Mouse (Mus musculus): ENCODE measurements at regions not wholly inside any gene's neighbourhood (a gene's known extent, or its start where the extent isn't known, plus 50 kb on each side); places are given as distances from the start of the nearest gene placed in this dataset.

DNA sequence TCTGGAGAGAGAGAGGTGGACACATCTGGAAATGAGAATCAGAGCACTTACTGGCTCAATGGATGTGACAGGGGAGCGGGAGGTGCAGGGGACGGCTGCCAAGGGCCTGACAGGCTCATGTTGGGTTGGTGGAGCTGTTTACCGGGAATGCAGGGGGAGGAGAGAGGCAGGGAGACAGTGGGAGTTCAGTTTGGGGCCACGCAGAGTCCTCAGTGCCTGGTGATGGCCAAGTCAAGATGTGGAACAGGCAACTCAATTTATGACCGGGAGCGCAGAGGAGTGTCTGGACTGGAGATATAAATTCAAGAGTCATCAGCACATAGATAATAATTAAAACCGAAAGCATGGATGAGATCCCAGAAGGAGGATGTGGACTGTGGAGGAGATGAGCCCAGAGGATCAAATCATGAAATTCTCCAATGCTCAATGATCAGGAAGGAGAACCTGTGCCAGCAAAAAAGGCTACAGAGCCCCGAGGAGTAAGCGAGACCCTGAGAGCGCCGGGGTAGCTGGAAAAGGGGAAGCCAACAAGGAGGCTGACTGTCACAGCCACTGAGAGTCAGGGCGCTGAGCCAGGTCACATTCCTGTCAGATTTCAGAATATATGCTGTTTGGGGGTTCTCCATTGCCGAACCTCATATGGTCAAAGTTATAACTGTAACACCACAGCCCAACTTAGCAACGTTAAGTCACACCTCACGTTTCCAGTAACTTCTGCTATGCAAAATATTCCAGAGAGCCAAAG lies 358.0 kb upstream of the Npvf start:
- peak; percentile 18 for DNase-seq

DNA sequence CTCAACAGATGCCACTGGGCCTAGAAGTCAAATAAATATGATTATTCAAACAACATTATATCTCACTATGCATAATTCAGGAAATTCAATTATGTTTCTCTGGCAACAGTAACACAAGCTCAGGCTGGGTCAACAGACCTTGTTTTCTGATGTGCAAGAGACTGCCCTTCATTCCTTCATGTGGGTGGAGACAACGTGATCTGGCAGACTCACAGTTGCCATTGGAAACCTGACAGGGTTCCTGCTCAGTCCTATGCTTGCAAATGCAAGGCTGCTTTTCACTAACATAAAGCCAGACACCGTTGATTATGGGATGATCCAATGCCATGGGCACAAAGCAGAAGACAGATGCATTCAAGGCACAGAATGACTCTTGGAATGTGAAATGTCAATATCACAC lies 361.5 kb upstream of the Npvf start:
- peak; percentile 31 for DNase-seq

DNA sequence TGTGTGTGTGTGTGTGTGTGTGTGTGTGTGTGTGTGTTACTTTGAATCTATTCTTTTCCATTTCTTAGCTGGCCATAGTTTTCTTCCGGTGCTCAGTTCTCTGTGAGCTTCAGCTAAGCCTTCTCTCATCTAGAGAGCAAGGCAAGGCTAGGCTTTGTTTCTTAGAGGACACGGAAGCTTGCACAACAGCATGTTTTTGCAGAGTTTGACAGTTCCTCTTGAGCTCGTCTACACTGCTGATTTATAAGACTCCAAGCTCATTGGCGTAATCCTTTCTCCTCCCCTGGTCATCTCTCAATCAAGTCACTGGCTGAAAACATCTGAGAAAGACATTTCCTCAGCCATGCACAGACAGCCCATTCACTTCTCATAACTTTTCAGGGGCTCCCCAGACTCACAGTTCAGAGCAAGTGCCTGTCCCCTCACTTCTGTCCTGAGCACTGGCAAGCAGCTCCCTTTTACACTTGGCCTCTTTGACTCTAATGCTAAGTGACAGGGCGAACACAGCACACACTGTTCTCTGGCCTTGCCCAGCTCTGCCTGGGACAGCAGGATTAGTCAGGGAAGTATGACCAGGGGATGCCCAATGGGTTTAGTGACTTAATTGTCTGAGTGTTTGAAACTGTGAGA lies 362.3 kb upstream of the Npvf start:
- peak; percentile 12 for DNase-seq

DNA sequence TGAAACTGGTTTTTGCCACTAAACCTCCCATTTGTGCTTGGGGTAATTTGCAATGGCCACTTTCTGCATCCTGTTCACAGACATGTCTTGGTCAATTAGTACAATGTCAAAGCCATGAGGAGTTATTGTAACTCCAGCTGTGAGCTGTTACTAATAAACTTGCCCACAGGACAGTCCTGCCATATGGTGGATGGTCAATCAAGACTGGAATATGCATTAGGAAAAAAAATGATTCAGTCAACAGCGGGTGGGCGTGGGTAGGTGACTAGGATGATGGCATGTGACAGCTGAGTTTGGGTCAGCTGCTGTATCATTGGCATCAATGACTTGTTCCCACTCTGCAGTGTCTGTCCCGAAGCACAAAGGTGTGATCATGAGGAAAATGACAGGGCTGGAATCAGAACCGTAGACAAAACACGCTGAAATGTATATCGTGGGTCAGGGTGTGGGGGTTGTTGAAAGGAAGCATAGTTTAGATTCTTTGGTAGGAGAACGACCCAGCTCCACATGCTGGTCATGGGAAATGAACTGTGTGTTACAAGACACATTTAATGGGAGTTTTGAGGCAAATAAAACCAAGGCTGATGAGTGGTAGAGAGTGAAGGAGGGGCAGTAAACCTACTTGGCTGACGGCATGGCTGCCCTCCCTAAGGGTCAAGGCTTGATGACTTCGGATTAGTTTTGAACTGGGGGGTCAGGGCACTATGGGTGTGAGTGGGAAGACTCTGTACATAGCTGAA lies 363.2 kb upstream of the Npvf start:
- DNase-seq = no peak

DNA sequence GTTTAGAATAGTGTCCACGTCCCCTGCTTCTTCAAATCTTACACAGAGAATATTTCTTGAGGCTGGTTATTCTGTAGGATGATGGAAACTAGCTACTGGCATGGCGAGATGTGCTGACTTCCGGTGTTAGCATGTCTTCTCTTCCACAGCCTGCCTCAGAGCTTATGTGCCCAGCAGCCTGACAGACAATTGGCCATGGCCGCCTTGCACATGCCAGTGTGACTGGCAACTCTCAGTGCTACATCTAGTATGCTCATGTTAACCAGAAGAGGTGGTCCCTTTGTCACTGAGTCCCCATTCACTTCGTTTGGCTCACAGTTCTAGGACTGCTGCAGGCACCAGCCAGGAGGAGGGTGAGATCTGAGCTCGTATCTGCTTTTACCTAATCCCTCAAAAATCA lies 367.0 kb upstream of the Npvf start:
- no peak for DNase-seq

DNA sequence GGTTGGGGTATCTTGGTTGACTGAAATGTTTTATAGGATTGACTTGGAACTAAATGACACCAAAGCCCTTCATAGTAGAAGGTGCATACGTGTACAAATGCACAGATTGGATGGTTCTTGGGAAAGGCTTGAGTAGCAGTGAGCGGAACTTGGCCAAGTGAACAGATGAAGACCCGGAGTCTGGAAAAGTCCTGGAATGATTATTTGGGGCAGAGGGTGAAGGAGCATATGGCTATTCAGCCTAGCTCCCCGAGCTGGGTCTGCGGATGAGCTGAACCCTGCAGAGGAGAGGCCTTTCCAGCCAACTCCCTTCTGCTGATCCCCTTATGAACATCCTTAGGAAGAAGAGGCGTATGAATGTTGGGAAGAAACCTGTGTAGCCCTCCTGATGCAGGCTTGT lies 369.1 kb upstream of the Npvf start:
- no peak for DNase-seq

DNA sequence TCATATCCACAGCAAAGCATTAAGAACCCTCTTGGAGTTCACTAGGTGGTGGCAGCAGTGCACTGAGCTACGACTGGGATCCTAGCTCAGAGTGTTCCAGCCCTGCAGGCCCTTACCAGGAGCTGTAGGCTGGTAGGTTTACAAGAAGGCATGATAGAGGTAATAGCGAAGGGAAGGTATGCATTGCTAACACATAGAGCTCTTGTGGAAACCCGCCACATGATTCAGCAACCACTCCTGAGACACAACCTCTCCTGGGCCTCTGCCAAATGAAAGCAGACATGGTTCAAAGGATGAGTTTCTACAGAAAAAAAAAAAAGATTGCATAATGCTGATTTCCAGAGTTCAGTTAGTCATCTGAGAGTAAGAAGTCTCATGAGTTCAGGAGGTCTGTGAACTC lies 370.5 kb upstream of the Npvf start:
- DNase-seq = peak; percentile 7

DNA sequence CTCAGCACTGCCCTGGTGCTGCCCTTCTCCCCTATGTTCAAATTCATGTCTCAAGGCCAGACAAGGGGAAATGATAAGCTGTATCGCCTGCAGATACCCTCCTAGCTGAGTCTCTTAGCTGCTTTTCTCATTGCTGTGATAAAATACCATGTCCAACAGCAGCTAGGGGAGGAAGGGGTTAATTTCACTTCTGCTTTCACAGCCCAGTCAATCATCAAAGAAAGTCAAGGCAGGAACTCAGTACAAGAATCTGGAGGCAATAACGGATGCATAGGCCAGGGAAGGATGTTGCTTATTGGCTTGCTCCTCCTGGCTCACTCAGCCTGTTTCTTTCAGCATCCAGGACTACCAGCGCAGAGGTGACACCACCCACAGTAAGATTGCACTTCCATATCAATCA lies 371.2 kb upstream of the Npvf start:
- no peak for DNase-seq

DNA sequence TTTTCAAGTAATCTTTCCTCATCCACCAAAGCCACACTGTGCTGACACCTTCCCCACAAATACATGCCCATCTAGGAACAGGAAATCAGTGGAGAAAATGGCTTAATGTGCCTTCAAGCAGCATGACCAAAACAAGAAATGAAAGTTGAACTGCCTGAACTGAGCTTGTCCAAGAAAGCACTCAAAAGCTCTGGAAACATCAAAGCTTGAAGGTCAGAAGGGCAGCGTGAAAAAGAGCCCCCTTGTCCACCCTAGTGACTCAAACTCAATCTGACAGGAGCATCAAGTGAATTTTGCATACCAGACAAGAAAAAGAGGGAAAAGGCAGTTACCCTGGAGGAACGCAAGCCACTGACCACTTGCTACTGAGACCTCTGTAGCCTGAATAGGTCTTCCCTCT lies 373.1 kb upstream of the Npvf start:
- DNase-seq = no peak

DNA sequence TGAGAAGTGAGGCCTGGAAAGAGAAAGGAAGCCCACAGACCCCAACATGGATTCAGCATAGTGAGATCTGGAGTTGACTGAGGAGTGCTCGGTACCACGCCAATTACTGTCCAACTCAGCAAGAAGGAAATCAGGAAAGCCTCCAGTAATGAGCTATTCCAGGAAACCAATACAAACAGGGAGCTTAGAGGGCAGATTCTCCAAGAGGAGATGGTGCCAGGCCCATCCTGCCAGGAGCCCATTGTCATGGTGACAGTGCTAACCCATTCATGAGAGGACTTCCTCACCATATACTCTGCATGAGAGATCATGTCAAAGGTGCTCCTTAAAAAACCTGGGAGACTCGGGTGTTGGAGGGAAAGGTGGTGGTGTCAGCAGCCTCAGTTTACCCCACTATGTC lies 375.3 kb upstream of the Npvf start:
- DNase-seq = no peak

DNA sequence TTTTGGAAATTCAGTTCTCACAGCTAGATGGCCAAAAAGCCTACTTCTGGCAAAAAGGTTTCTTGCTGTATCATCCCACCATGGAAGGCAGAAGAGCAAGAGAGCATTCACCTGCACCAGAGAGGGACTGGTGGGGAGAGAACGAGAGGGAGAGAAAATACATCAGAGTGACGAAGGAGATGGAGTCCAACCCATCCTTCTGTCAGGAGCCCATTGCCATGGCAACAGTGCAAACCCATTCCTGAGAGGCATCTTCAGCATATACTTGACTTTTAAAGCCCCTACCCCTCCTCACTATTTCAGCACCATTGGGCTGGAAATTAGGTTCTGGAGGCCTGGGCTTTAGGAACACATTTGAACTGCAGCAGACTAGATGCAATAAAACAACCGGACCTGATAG lies 375.7 kb upstream of the Npvf start:
- no peak for DNase-seq

DNA sequence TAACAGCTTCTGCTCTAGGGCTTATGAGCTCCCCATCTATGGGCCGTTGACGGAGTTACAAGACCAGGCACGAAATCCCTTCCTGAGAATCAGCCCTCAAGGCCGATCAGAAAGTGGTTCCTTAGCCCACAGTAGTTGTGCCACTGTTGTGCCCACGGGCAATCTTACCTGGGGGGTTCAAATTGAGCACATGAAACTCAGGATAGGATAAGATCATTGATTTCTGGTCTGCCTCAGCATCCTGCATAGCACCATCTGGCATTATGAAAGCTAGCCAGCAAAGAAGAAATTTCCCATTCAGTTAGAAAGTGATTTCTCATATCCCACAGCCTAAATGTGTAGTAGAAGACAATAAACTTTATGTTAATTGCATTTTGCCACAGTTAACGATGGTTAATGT lies 379.6 kb upstream of the Npvf start:
- DNase-seq = no peak

DNA sequence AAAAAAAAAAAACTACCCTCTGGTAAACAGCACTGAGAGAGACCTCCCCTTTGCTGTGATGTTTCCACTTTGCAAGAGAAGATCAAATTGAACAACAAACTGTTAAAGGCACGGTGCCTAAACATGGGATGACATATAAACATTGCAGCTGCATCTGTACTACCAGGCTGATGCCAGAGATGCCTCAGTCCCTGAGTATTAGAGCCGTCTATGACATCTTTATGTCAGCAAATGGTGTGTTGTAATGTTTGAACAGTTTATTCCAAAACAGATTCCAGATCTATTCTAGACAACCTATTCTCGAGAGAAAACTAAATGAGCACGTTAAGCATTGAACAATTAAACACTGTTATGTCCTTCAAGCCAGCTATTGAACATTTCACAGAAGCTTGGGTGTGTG lies 381.8 kb upstream of the Npvf start:
- DNase-seq = no peak

DNA sequence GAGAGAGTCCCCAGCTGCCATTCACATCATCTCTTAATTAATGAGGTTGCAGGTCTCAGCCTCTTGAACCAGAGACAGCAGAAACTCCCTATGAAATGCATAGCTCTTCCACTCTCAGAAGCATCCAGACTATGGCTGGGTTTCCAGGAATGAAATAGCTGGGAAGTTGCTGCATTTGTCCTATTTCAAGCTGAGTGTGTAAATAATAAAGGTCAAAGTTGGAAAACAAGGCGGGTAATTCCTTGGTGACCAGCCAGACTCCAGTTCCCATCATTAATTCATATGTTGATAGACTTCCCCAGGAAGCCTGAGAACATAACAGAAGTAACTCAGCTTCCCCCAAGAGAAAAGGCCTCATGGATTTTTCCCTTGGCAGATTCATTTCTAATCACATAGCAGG lies 382.3 kb upstream of the Npvf start:
- no peak for DNase-seq

DNA sequence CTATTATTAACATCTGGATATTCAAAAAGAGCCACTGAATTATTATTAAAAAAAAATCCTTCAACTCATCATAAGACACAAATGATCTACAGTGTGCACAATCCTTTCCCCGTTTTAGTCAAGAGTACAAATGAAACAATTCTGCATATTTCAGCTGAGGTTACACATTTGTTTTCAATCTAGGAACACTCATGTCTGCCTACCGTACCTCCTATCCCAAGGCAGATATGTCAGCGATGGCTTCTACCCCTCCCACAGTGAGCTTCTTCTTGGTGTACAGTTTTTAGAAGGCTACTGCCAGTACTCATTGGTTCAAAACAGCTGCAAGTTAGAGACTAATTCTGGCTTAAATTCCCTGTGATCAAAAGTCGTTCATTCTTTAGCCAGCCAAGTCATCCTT lies 382.7 kb upstream of the Npvf start:
- no peak for DNase-seq

DNA sequence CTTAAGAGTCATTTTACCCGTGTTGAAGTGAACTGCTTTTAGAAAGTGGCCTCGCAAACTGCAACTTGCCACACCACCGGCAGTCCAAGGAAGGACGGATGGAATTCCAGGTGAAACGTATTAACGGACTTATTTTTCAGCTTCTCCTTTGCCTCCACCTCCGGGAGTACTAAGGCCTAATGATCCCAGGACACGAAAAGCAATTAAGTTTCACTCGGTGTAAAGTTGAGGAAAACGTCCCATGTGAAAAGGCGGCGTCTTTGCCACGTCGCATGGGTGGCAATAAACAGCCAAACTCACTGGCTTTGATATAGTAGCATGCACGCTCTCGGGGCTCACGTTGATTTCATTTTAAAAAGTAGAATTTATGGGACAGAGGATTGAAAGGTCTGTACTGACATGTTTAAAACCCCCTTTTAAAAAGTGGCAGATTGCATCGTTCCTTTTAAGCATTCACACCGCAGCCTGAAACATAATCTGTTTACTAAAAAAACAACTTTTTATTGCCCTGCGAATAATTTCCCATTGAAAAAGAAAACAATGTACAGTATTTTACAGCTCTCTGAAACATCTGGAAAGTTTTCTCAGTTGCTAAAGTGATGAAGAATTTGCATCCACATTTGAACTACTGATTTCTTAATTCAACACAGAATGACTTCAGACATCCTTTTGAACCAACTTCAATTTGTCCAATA lies 385.4 kb upstream of the Npvf start:
- DNase-seq = no peak

DNA sequence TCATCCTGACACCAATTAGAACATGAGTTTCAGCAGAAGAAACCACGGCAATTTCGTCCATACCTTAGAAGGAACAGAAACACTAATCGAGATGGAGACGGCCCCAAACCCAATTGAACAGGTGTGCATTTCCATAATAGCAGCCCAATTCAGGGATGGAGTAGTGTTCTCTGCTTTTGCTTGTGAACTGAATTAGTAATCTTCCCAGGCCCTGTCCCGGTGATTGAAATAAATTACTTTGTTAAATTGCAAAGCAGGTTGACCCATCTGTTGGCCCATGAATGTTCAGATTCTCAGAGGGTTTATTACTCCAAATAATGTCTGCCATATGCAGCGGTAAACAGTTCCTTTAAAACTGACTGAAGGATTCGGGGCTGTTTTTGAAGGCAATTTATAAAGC lies 388.5 kb upstream of the Nfe2l3 start:
- DNase-seq = no peak

DNA sequence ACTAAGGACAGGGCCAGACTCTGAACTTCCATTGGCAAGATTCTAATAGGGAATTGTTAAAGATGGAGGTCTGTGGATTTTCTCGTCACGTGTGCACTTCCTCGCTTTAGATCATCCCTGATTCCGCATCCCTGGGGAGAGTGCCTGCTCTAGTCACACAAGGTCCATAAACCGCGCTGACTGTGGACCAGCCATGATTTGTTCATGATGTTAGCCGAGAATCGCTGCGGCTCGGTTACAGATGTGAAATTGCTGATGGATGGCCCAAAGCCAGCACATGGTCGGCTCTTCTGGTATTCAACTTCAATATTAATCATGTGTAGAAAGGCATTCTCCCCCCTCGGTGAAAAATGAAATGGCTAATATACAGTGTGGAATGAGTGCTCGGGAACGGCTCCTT lies 387.6 kb upstream of the Nfe2l3 start:
- no peak for DNase-seq

DNA sequence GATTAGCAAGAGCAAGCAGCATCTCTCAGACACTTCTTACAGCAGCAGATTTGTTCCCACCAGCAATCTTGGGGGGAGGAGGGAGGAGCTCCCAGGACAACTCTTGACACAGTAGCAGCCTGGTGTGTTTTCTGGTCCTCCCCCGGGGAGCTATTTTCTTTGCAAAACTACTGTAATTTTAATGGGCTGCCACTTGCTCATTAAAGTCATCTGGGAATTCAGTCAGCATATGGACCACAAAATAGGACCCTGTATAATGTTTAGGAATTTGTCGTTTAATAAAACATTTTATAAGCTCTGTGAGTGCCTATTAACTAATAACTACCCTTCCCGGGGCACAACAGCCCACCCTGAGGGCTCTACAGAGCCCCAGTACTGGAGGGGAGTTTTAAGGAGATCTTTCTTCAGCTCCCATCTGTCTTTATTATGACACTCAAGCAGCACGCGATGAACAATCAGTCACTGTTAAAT lies 380.0 kb upstream of the Nfe2l3 start:
- no peak for DNase-seq

DNA sequence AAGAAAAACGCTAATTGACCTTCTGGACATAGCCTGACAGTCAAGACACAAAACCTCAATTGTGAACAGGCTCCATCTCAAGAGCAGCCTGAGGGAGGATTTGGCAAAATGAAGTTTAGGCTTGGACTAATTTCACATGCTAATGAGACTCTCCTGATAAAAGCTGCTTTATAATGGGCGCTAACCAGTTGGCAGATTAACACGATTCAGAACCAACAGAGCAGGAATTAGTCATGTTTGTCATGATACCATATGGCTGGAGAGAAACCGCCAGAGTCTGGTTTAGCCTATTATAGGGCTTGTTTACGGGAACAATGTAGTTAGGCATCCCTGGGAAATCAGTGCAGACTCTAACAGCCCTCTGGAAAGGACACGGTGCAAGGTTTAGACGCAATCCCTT lies 375.2 kb upstream of the Nfe2l3 start:
- no peak for DNase-seq

DNA sequence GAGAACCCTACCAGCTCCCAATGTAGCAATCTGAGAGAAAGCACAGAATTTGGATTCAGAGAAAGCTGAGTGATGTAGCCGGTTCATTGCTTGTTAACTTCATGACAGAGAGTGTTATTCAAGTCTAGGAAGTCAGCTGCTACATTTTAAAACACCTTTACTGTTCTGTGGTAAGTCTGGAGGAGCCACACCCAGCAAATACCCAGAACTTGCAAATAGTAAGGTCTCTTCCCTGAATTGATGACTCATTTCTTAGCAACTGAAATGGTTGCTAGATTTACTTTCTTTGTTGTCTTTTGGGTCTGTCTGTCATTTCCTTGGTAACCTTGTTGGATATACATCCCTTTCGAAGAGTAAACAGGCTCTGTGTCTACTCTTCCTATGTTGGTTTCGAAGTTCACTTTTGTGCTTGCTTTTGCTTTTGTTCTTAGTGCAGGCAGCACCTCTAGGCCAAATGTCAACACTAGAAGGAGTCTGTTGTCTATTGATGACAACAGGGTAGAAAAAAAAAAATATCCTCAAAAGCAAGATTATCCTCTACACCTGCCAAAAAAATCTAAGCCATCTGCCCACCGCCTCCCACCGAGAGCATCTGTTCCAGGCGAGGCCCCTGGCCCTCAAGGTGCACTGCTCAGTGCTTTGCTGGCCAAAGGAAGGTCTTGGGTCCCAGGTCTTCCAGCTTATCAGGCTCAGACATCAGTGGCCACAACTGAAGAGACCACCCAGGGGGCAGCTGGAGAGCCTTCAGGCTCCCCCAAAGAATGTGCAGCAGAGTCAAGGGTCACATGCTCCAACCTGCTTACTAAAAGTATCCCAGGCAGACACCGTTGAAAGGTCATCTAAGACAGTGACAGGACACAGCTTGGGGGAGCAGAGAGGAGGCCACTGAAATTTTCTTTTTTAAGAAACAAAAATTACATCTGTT lies 372.3 kb upstream of the Nfe2l3 start:
- no peak for DNase-seq

Measured in adrenal gland, adult 2 months (tissue).